Mouse (Mus musculus): ENCODE data around the gene Gm47841.

The Gm47841 gene

GRCm38 (mm10) chr15:101075150-101075549 lies 28.0 kb upstream of the Gm47841 start:
- DNase-seq (ENCODE audit: low read depth, low spot score): no peak

GRCm38 (mm10) chr15:101074067-101074466 lies 26.9 kb upstream of the Gm47841 start:
- no peak for DNase-seq (ENCODE audit: low read depth, low spot score)

GRCm38 (mm10) chr15:101072736-101073135 lies 25.5 kb upstream of the Gm47841 start:
- no peak for DNase-seq (ENCODE audit: low read depth, low spot score)

GRCm38 (mm10) chr15:101070762-101071161 lies 23.6 kb upstream of the Gm47841 start:
- DNase-seq (ENCODE audit: low read depth, low spot score): no peak

- no peak for DNase-seq (ENCODE audit: low read depth, low spot score)
Observed at GRCm38 (mm10) chr15:101069641-101070190, 22.5 kb upstream of the Gm47841 start.

GRCm38 (mm10) chr15:101068671-101069070 lies 21.5 kb upstream of the Gm47841 start:
- no peak for DNase-seq (ENCODE audit: low read depth, low spot score)

GRCm38 (mm10) chr15:101068029-101068428 lies 20.8 kb upstream of the Gm47841 start:
- DNase-seq (ENCODE audit: low read depth, low spot score): no peak

- no peak for DNase-seq (ENCODE audit: low read depth, low spot score)
Observed at GRCm38 (mm10) chr15:101066920-101067696, 19.9 kb upstream of the Gm47841 start.

GRCm38 (mm10) chr15:101066364-101066847 lies 19.2 kb upstream of the Gm47841 start:
- DNase-seq (ENCODE audit: low read depth, low spot score): no peak

- DNase-seq (ENCODE audit: low read depth, low spot score): no peak
Observed at GRCm38 (mm10) chr15:101065069-101065468, 17.9 kb upstream of the Gm47841 start.

GRCm38 (mm10) chr15:101060280-101060852 lies 13.2 kb upstream of the Gm47841 start:
- no peak for DNase-seq (ENCODE audit: low read depth, low spot score)

- DNase-seq (ENCODE audit: low read depth, low spot score): no peak
Observed at GRCm38 (mm10) chr15:101059570-101060279, 12.5 kb upstream of the Gm47841 start.

GRCm38 (mm10) chr15:101056225-101056624 lies 9.0 kb upstream of the Gm47841 start:
- no peak for DNase-seq (ENCODE audit: low read depth, low spot score)

- DNase-seq (ENCODE audit: low read depth, low spot score): no peak
Observed at GRCm38 (mm10) chr15:101054541-101054940, 7.3 kb upstream of the Gm47841 start.

- no peak for DNase-seq (ENCODE audit: low read depth, low spot score)
Observed at GRCm38 (mm10) chr15:101053832-101054459, 6.7 kb upstream of the Gm47841 start.

- no peak for DNase-seq (ENCODE audit: low read depth, low spot score)
Observed at GRCm38 (mm10) chr15:101052560-101053501, 5.6 kb upstream of the Gm47841 start.

GRCm38 (mm10) chr15:101051869-101052268 lies 4.7 kb upstream of the Gm47841 start:
- DNase-seq (ENCODE audit: low read depth, low spot score): no peak

GRCm38 (mm10) chr15:101048338-101048896 lies 1.2 kb upstream of the Gm47841 start:
- no peak for DNase-seq (ENCODE audit: low read depth, low spot score)

GRCm38 (mm10) chr15:101046527-101047193 lies 537 bp downstream of the Gm47841 start:
- DNase-seq (ENCODE audit: low read depth, low spot score): no peak
